Comparison of ENCODE assay signal across 14 mouse cellular contexts in the genomic region with DNA sequence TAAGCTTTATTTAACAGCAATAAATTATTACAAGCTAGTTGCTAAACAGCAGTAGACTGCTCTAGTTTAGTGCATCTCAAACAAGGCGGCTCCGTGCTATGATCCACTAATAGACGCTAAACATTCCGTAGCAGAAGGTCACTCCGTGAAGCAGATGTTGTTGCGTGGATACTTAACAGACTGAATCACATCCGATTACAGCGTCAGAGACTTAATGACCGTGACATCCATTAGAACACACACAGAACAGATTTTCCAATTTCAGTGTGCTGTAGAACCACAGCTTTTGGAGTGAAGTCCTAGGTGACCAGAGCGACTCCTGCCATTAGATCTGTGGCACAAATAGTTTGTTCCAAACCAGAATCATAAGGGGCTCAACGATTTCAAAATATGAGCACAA.
DNase-seq lines count a peak whose midpoint lies in the region; ATAC-seq and TF ChIP-seq lines count a peak whose summit lies in the region.
"Had no signal": no experiment of that assay in that cellular context is flagged by ENCODE, and none has a peak within 500 bp of the region (broad histone marks: within the 10 kb centered on the region; RNA-seq: fewer than 3 reads in every experiment).

No protein-coding gene starts in this region.

- H3K4me1 ChIP-seq in limb, embryonic 13.5 days = peaks cover 23% of the 10 kb centered on the region
- peaks cover 9% of the 10 kb centered on the region; the same call in 1 of the 2 replicates for H3K4me1 ChIP-seq in limb, embryonic 10.5 days
- H3K4me1 ChIP-seq in embryonic facial prominence, embryonic 14.5 days (ENCODE audit: control insufficient read depth, insufficient read depth, low read length) = no peaks in the 10 kb centered on the region
- H3K4me1 ChIP-seq in hindbrain, postnatal 0 days (ENCODE audit: insufficient read depth, low read length) = no peaks in the 10 kb centered on the region
- H3K4me1 ChIP-seq: kidney, embryonic 15.5 days had no signal

- no peak for DNase-seq in limb, embryonic 10.5 days (ENCODE audit: low spot score)
- peak; percentile 61 for DNase-seq in embryonic facial prominence, embryonic 14.5 days (ENCODE audit: low spot score)
- DNase-seq in hindbrain, postnatal 0 days (ENCODE audit: low spot score) = peak; percentile 39
- DNase-seq in retina, adult 2 months (ENCODE audit: low read depth, low spot score) = peak; percentile 23
- no peak for DNase-seq in heart, postnatal 14 days
- DNase-seq in cerebellum, adult 9-11 months = no peak
- DNase-seq: adrenal gland, adult 8-10 months; cerebellum, adult 2 months; heart, adult 2 months; lung, adult 2 months had no signal

- 52% methylated on average over 11 of the region's 11 CpGs for WGBS in limb, embryonic 13.5 days
- 74% methylated on average over 11 of the region's 11 CpGs for WGBS in limb, embryonic 10.5 days
- 57% methylated on average over 11 of the region's 11 CpGs for whole genome bisulfite sequencing in embryonic facial prominence, embryonic 14.5 days
- 46% methylated on average over 11 of the region's 11 CpGs for WGBS in hindbrain, postnatal 0 days

- H3K4me3 ChIP-seq in limb, embryonic 13.5 days = no peak overlapping the region
- H3K4me3 ChIP-seq in limb, embryonic 10.5 days = no peak overlapping the region
- no peak overlapping the region for H3K4me3 ChIP-seq in embryonic facial prominence, embryonic 14.5 days (ENCODE audit: low read depth, low read length)
- H3K4me3 ChIP-seq in hindbrain, postnatal 0 days (ENCODE audit: low read length) = no peak overlapping the region
- H3K4me3 ChIP-seq: heart, adult 2 months; kidney, embryonic 15.5 days had no signal

- no peaks in the 10 kb centered on the region for H3K9me3 ChIP-seq in limb, embryonic 13.5 days
- H3K9me3 ChIP-seq in limb, embryonic 10.5 days (replicated peaks) = no peaks in the 10 kb centered on the region
- no peaks in the 10 kb centered on the region for H3K9me3 ChIP-seq in embryonic facial prominence, embryonic 14.5 days (ENCODE audit: control insufficient read depth, low read length)
- no peaks in the 10 kb centered on the region for H3K9me3 ChIP-seq in hindbrain, postnatal 0 days (ENCODE audit: low read length)
- H3K9me3 ChIP-seq: kidney, embryonic 15.5 days had no signal

- intact Hi-C loops in heart, postnatal 14 days (cut with DNase I) = no loop called here

- no peak overlapping the region for H3K27ac ChIP-seq in limb, embryonic 13.5 days
- no peak overlapping the region for H3K27ac ChIP-seq in limb, embryonic 10.5 days
- no peak overlapping the region for H3K27ac ChIP-seq in embryonic facial prominence, embryonic 14.5 days (replicated peaks; ENCODE audit: low read depth, low read length)
- no peak overlapping the region for H3K27ac ChIP-seq in hindbrain, postnatal 0 days
- H3K27ac ChIP-seq: heart, adult 2 months; kidney, embryonic 15.5 days; macrophage had no signal

- TF ChIP-seq CTCF in hindbrain, postnatal 0 days (IDR thresholded peaks at IDR 0.05; ENCODE audit: low read depth) = no peak

- 0 out of 2 replicates have a peak, but pooled peaks have one; percentile 21 for ATAC-seq in limb, embryonic 13.5 days (ENCODE audit: low FRiP score, low read depth)
- ATAC-seq in embryonic facial prominence, embryonic 14.5 days (ENCODE audit: low read depth) = peak; percentile 22; the same call in 1 of the 2 replicates
- no peak for ATAC-seq in hindbrain, postnatal 0 days

- no peak overlapping the region for H3K4me2 ChIP-seq in limb, embryonic 13.5 days (replicated peaks)
- no peak overlapping the region for H3K4me2 ChIP-seq in embryonic facial prominence, embryonic 14.5 days (ENCODE audit: low read depth, low read length)
- H3K4me2 ChIP-seq in hindbrain, postnatal 0 days (ENCODE audit: low read depth, low read length) = no peak overlapping the region
- H3K4me2 ChIP-seq: kidney, embryonic 15.5 days had no signal

- no peaks in the 10 kb centered on the region for H3K27me3 ChIP-seq in limb, embryonic 13.5 days
- H3K27me3 ChIP-seq in limb, embryonic 10.5 days (ENCODE audit: low read depth, poor library complexity, severe bottlenecking) = no peaks in the 10 kb centered on the region
- no peaks in the 10 kb centered on the region for H3K27me3 ChIP-seq in embryonic facial prominence, embryonic 14.5 days (replicated peaks; ENCODE audit: control insufficient read depth, insufficient read depth, low read length)
- H3K27me3 ChIP-seq in hindbrain, postnatal 0 days (ENCODE audit: insufficient read depth, low read length) = no peaks in the 10 kb centered on the region
- H3K27me3 ChIP-seq: kidney, embryonic 15.5 days had no signal

- no peak overlapping the region for H3K9ac ChIP-seq in limb, embryonic 13.5 days
- no peak overlapping the region for H3K9ac ChIP-seq in embryonic facial prominence, embryonic 14.5 days (ENCODE audit: low read depth, low read length)
- H3K9ac ChIP-seq in hindbrain, postnatal 0 days (replicated peaks; ENCODE audit: low read length) = no peak overlapping the region
- H3K9ac ChIP-seq: kidney, embryonic 15.5 days had no signal

- H3K36me3 ChIP-seq in limb, embryonic 13.5 days = peaks cover 4% of the 10 kb centered on the region
- peaks cover 25% of the 10 kb centered on the region for H3K36me3 ChIP-seq in limb, embryonic 10.5 days
- H3K36me3 ChIP-seq in embryonic facial prominence, embryonic 14.5 days (ENCODE audit: control insufficient read depth, insufficient read depth, low read length) = peaks cover 21% of the 10 kb centered on the region; the same call in 1 of the 2 replicates
- H3K36me3 ChIP-seq in hindbrain, postnatal 0 days (ENCODE audit: insufficient read depth, low read length) = no peaks in the 10 kb centered on the region
- H3K36me3 ChIP-seq: G1E had no signal

Comparison
In these comparisons a context has a peak if more than half of its experiments do, and no peak if none do; other contexts are left out.
1. DNase-seq: peak in embryonic facial prominence, embryonic 14.5 days (single experiment), hindbrain, postnatal 0 days (single experiment) and retina, adult 2 months (single experiment); none in limb, embryonic 10.5 days (single experiment), heart, postnatal 14 days (0 of 2) and cerebellum, adult 9-11 months (single experiment).